Comparison of ENCODE assay signal across 27 mouse cellular contexts in the genomic region with DNA sequence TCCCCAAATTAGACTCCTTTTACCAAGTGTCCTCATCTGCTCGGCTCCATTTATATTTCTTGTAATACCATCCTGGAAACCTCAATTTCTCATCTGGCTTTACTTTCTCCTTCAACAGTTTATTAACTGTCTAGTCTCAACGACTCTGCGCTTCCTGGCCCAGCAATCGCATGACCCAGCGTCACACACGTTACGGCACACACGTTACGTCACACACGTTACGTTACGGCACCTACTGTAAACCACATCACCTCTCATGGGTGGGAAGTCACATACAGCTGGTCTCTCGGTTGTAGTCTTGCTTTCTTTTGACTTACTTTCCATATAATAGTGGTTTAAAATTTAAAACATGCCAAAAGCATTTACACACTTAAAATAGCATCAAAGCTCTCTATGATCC. TPM values are rescaled to one million over a fixed set of nuclear protein-coding genes. Genes with fewer than 3 reads are reported as not detected.
DNase-seq lines count a peak whose midpoint lies in the region; ATAC-seq and TF ChIP-seq lines count a peak whose summit lies in the region.
"Had no signal": no experiment of that assay in that cellular context is flagged by ENCODE, and none has a peak within 500 bp of the region (broad histone marks: within the 10 kb centered on the region; RNA-seq: fewer than 3 reads in every experiment).

No protein-coding gene starts in this region.

- peaks cover 3% of the 10 kb centered on the region for H3K36me3 ChIP-seq in kidney, adult 2 months (ENCODE audit: control insufficient read depth, insufficient read depth, low read length)

- peak; percentile 10 for DNase-seq in 416B (ENCODE audit: low read depth)
- DNase-seq in kidney, adult 2 months = no peak
- no peak for DNase-seq in adrenal gland, adult 18-20 months (ENCODE audit: low spot score in 2 of 2)
- DNase-seq: adrenal gland, postnatal 10 days; adrenal gland, postnatal 25 days; B cell, adult 2 months; cerebellum, adult 11-12 months; cerebellum, adult 2 months; cerebellum, adult 9-10 months; cerebellum, postnatal 10 days; cerebellum, postnatal 25 days; forebrain, postnatal 0 days had no signal

- no peaks in the 10 kb centered on the region for H3K4me1 ChIP-seq in kidney, adult 2 months (ENCODE audit: control insufficient read depth, insufficient read depth, low read length)

- WGBS in kidney, adult 2 months = 96% methylated on average over 13 of the region's 13 CpGs

- H3K4me3 ChIP-seq in kidney, adult 2 months (ENCODE audit: insufficient read depth, low read depth, low read length) = no peak overlapping the region
- H3K4me3 ChIP-seq: embryonic facial prominence, embryonic 10.5 days; embryonic facial prominence, embryonic 12.5 days; forebrain, embryonic 13.5 days; forebrain, embryonic 15.5 days had no signal

- TF ChIP-seq CTCF in kidney, adult 2 months (conservative IDR thresholded peaks at IDR 0.05; ENCODE audit: insufficient read depth, insufficient read length, low read depth, low read length) = no peak

- peak; percentile 84 for ATAC-seq in granulocyte monocyte progenitor cell, adult 5-6 weeks (replicated peaks; ENCODE audit: poor library complexity, severe bottlenecking)
- ATAC-seq in megakaryocyte progenitor cell, adult 5-6 weeks (replicated peaks; ENCODE audit: poor library complexity) = peak; percentile 84
- ATAC-seq: activated CD4-positive, CD25-positive, alpha-beta regulatory T cell, adult 4 months; CD4-positive, CD25-positive, alpha-beta regulatory T cell, adult 4 months; forebrain, embryonic 13.5 days; forebrain, embryonic 15.5 days; forebrain, postnatal 0 days; Patski had no signal

- no peaks in the 10 kb centered on the region for H3K27me3 ChIP-seq in kidney, adult 2 months (replicated peaks; ENCODE audit: control insufficient read depth, insufficient read depth, low read length)
- H3K27me3 ChIP-seq: CH12.LX; embryonic facial prominence, embryonic 12.5 days; forebrain, embryonic 13.5 days; forebrain, embryonic 15.5 days; Patski had no signal

- TF ChIP-seq POLR2A in kidney, adult 2 months (IDR thresholded peaks at IDR 0.05; ENCODE audit: low read depth, low read length) = no peak

- no peak overlapping the region for H3K27ac ChIP-seq in kidney, adult 2 months (ENCODE audit: insufficient read depth, low read depth, low read length)
- H3K27ac ChIP-seq: embryonic facial prominence, embryonic 10.5 days; embryonic facial prominence, embryonic 12.5 days; forebrain, embryonic 13.5 days; forebrain, embryonic 15.5 days had no signal

RNA-seq across cellular contexts. Expression of gene 2310057M21Rik, which starts 6.5 kb away (rescaled TPM):
- total RNA-seq in granulocyte monocyte progenitor cell, adult 5-6 weeks (2014; fragmentation: Nextera tagmentation) = 8.5 and 9.2 TPM in 2 replicates
- 4.4 and 6.2 TPM in 2 replicates for total RNA-seq in granulocyte monocyte progenitor cell, adult 5-6 weeks (2017)
- total RNA-seq in megakaryocyte progenitor cell, adult 5-6 weeks (2015) = 11.0 and 21.7 TPM in 2 replicates
- 5.6 and 8.7 TPM in 2 replicates for total RNA-seq in megakaryocyte progenitor cell, adult 5-6 weeks (2017)
- polyA plus RNA-seq in kidney, adult 2 months (2012; rRNA removed) = 5.7 and 6.0 TPM in 2 replicates
- total RNA-seq in adrenal gland, adult 18-20 months (2021) = 10 to 100 TPM; 11.2 to 17.2 TPM

RNA-seq across cellular contexts. Expression of gene Pstk, which starts 14.8 kb away (rescaled TPM):
- total RNA-seq in granulocyte monocyte progenitor cell, adult 5-6 weeks (2014; fragmentation: Nextera tagmentation) = 13.4 and 20.3 TPM in 2 replicates
- 23.1 and 25.4 TPM in 2 replicates for total RNA-seq in granulocyte monocyte progenitor cell, adult 5-6 weeks (2017)
- 31.2 and 36.4 TPM in 2 replicates for total RNA-seq in megakaryocyte progenitor cell, adult 5-6 weeks (2015)
- total RNA-seq in megakaryocyte progenitor cell, adult 5-6 weeks (2017) = 13.8 and 33.4 TPM in 2 replicates
- polyA plus RNA-seq in kidney, adult 2 months (2012; rRNA removed) = 40.9 and 45.9 TPM in 2 replicates
- 10 to 100 TPM; 16.4 to 24.9 TPM for total RNA-seq in adrenal gland, adult 18-20 months (2021)

RNA-seq across cellular contexts. Expression of gene Fam24a, which starts 22.4 kb away (rescaled TPM):
- not detected in 2 replicates for total RNA-seq in granulocyte monocyte progenitor cell, adult 5-6 weeks (2014; fragmentation: Nextera tagmentation)
- not detected in 2 replicates for total RNA-seq in granulocyte monocyte progenitor cell, adult 5-6 weeks (2017)
- total RNA-seq in megakaryocyte progenitor cell, adult 5-6 weeks (2015) = not detected in 2 replicates
- not detected in 2 replicates for total RNA-seq in megakaryocyte progenitor cell, adult 5-6 weeks (2017)
- polyA plus RNA-seq in kidney, adult 2 months (2012; rRNA removed) = not detected in 2 replicates
- total RNA-seq in adrenal gland, adult 18-20 months (2021) = not detected
- total RNA-seq: adrenal gland, adult 2 months; adrenal gland, postnatal 10 days; adrenal gland, postnatal 25 days; CH12.LX; forebrain, postnatal 0 days; G1E had no signal
- polyA plus RNA-seq: activated CD4-positive, CD25-positive, alpha-beta regulatory T cell, adult 4 months; adrenal gland, adult 2 months; CD4-positive, CD25-positive, alpha-beta regulatory T cell, adult 4 months; cerebellum, adult 2 months; cortical plate, adult 2 months; embryonic facial prominence, embryonic 10.5 days; embryonic facial prominence, embryonic 12.5 days; forebrain, embryonic 11.5 days; forebrain, embryonic 13.5 days; forebrain, embryonic 15.5 days; forebrain, postnatal 0 days; G1E; Patski had no signal

RNA-seq across cellular contexts. Expression of gene Fam24b, which starts 26.8 kb away (rescaled TPM):
- not detected in 2 replicates for total RNA-seq in granulocyte monocyte progenitor cell, adult 5-6 weeks (2014; fragmentation: Nextera tagmentation)
- not detected in 2 replicates for total RNA-seq in granulocyte monocyte progenitor cell, adult 5-6 weeks (2017)
- total RNA-seq in megakaryocyte progenitor cell, adult 5-6 weeks (2015) = not detected in 2 replicates
- total RNA-seq in megakaryocyte progenitor cell, adult 5-6 weeks (2017) = not detected in 2 replicates
- not detected in 2 replicates for polyA plus RNA-seq in kidney, adult 2 months (2012; rRNA removed)
- not detected for total RNA-seq in adrenal gland, adult 18-20 months (2021)
- total RNA-seq: adrenal gland, adult 2 months; adrenal gland, postnatal 10 days; adrenal gland, postnatal 25 days; forebrain, postnatal 0 days; G1E had no signal
- polyA plus RNA-seq: activated CD4-positive, CD25-positive, alpha-beta regulatory T cell, adult 4 months; adrenal gland, adult 2 months; CD4-positive, CD25-positive, alpha-beta regulatory T cell, adult 4 months; cortical plate, adult 2 months; embryonic facial prominence, embryonic 10.5 days; embryonic facial prominence, embryonic 12.5 days; embryonic facial prominence, embryonic 14.5 days; forebrain, embryonic 11.5 days; forebrain, embryonic 13.5 days; forebrain, embryonic 15.5 days; forebrain, postnatal 0 days; G1E had no signal

RNA-seq across cellular contexts. Expression of gene Cuzd1, which starts 34.0 kb away (rescaled TPM):
- total RNA-seq in granulocyte monocyte progenitor cell, adult 5-6 weeks (2014; fragmentation: Nextera tagmentation) = not detected in 2 replicates
- total RNA-seq in granulocyte monocyte progenitor cell, adult 5-6 weeks (2017) = not detected in 2 replicates
- 0.17 TPM in 1 of 2 replicates, not detected in the other for total RNA-seq in megakaryocyte progenitor cell, adult 5-6 weeks (2015)
- total RNA-seq in megakaryocyte progenitor cell, adult 5-6 weeks (2017) = not detected in 2 replicates
- polyA plus RNA-seq in kidney, adult 2 months (2012; rRNA removed) = 0.06 TPM in 1 of 2 replicates, not detected in the other
- not detected for total RNA-seq in adrenal gland, adult 18-20 months (2021)
- total RNA-seq: adrenal gland, adult 2 months; adrenal gland, postnatal 10 days; adrenal gland, postnatal 25 days; CH12.LX had no signal
- polyA plus RNA-seq: activated CD4-positive, CD25-positive, alpha-beta regulatory T cell, adult 4 months; adrenal gland, adult 2 months; CD4-positive, CD25-positive, alpha-beta regulatory T cell, adult 4 months; embryonic facial prominence, embryonic 10.5 days; embryonic facial prominence, embryonic 12.5 days; forebrain, embryonic 11.5 days; forebrain, embryonic 13.5 days; forebrain, embryonic 15.5 days; G1E; Patski had no signal
